Mouse (Mus musculus) activated CD4-positive, CD25-positive, alpha-beta regulatory T cell, adult 9 weeks (primary cell): ENCODE results near the gene Vps18. TPM values are rescaled to one million over a fixed set of nuclear protein-coding genes. Genes with fewer than 3 reads are reported as not detected.

Experiments used
- polyA plus RNA-seq: library from polyadenylated mRNA; unstranded; fragments of 100-300 nt; shearing (Covaris generic); gene quantifications from one replicate; pipeline ENCODE4 v1.2.1, GENCODE M21; 2017

The Vps18 gene
- 17.7 TPM for polyA plus RNA-seq

DNA sequence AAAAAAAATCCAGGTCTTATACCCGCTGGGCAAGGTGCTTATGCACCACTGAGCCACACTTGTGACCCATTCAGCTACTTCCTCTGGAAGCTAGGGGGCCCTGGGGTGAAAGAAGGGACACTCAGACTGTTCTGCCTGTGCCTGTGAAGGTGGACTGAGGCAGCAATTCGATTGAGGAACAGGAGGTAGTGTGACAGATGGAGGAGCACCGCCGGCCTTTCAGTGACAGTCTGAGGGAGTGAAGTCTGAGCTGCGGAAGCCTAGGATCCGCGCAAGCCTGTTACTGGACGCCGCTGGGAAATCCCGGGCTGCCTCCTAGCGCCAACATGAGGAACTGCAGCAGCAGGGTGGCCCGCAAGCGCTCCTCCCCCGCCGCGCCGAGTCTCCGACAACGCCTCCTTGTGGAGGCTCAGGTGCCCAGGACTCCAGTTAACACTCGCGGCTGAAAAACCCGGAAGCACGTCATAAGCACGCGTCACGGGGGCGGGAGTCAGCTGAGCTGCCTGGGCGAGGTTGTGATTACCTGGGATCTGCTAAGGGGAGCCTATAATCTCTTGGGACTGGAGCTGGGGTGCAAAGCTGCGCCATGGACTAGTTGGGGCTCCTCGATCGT lies at the start of gene Vps18:
Gene Vps18, plus strand, starts transcription at position 471 of the 613 bp plus-strand sequence.

DNA sequence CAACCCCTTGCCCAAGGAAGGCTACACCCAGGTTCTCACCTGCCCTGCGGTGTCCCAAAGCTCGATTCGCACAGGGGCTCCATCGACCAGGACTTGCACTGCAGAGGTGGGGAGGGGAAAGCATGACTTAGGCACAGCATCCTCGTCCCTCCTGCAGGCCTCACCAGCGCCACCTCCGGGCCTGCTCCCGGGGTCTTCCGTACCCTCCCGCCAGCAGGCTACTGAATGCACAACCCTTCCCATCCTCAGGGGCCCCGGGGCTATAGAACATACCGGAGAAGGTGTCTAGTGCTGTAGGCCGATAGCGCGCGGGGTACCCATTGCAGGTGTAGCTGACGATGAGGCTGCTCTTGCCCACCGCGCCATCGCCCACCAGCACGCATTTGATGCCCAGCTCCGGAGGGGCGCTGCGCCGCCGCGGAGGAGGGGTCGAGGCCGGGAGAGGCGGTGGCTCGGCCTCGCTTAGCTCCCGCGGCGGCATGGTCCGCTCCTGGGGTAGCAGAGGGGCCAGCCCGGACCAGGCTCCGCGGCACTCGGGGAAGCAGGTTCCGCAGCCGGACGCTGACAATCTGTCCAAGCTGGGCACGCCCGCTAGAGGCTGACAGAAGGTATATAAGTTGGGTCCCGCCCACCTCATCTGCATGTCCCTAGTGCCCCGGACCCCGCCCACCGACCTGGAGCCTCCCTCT lies 17.8 kb upstream of the Vps18 start, which contains the start of gene Rhov:
Gene Rhov, minus strand, starts transcription at position 630 of the 689 bp plus-strand sequence.

DNA sequence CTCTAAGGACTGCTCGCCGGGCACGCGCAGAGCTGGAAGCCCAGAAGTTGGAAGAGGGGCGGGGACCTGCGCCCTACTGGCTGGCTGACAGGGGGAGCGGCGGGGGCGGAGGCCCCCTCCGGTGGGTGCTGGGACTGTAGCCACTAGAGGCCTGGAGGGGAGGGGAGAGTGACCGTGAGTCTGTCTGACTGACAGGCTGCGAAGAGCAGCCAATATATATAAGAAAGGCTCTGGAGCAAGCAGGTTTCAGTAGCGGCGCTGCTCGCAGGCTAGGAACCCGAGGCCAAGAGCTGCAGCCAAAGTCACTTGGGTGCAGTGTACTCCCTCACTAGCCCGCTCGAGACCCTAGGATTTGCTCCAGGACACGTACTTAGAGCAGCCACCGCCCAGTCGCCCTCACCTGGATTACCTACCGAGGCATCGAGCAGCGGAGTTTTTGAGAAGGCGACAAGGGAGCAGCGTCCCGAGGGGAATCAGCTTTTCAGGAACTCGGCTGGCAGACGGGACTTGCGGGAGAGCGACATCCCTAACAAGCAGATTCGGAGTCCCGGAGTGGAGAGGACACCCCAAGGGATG lies 37.1 kb downstream of the Vps18 start, which contains the start of gene Dll4:
Gene Dll4, plus strand, starts transcription at position 217 of the 576 bp plus-strand sequence.

Other genes starting within 250 kb of the Vps18 start
- gene Knl1, start 241.6 kb upstream of the Vps18 start, polyA plus RNA-seq: 4.8 TPM
- gene Rad51, start 175.9 kb upstream of the Vps18 start, polyA plus RNA-seq: 10.9 TPM
- gene Rmdn3, start 131.7 kb upstream of the Vps18 start, polyA plus RNA-seq: 26.0 TPM
- not detected for gene Gchfr, start 121.0 kb upstream of the Vps18 start, polyA plus RNA-seq
- 0.73 TPM for gene Gm14137, start 114.2 kb upstream of the Vps18 start, polyA plus RNA-seq
- gene Zfyve19, start 80.1 kb upstream of the Vps18 start, polyA plus RNA-seq: 58.9 TPM
- 14.4 TPM for gene Dnajc17, start 79.9 kb upstream of the Vps18 start, polyA plus RNA-seq
- not detected for gene Ppp1r14d, start 58.8 kb upstream of the Vps18 start, polyA plus RNA-seq
- not detected for gene Spint1, start 51.4 kb upstream of the Vps18 start, polyA plus RNA-seq
- gene Rhov, start 17.5 kb upstream of the Vps18 start, polyA plus RNA-seq: 0.27 TPM
- gene Dll4, start 37.0 kb downstream of the Vps18 start, polyA plus RNA-seq: 0.12 TPM
- 0.17 TPM for gene Chac1, start 62.5 kb downstream of the Vps18 start, polyA plus RNA-seq
- 4.7 TPM for gene Ino80, start 188.9 kb downstream of the Vps18 start, polyA plus RNA-seq